Mouse (Mus musculus) MEL (cell line): ENCODE results near the gene Ldah. TPM values are rescaled to one million over a fixed set of nuclear protein-coding genes. Genes with fewer than 3 reads are reported as not detected.
A peak's percentile ranks its signal among the peaks of the same experiment; 100 is the strongest.

Source experiments
- DNase-seq: peaks from one replicate; pipeline ENCODE4 v3.0.0; 2011; ENCODE audit warnings: low read depth, low spot score
- H3K27ac ChIP-seq: 2 replicates; pipeline ENCODE4 v1.5.1; 2012; ENCODE audit warnings: low read depth, mild to moderate bottlenecking, control low read depth, low read length, moderate library complexity; ENCODE audit not compliant: control insufficient read depth
- H3K27me3 ChIP-seq, 2 experiments: fragments of 150-350 bp in 1 of 2; sonication (generic) in 1 of 2; 2 replicates each; pipeline ENCODE4 v1.6.1; 2012; ENCODE audit warnings: low read length in 2 of 2, mild to moderate bottlenecking in 2 of 2, improper control_type of control experiment in 1 of 2, moderate library complexity in 1 of 2; ENCODE audit not compliant: insufficient read depth in 2 of 2, control insufficient read depth in 1 of 2
- H3K36me3 ChIP-seq, 2 experiments: 2 replicates each; pipeline ENCODE4 v1.6.1; 2012 to 2014; ENCODE audit warnings: low read length in 2 of 2, improper control_type of control experiment in 1 of 2, inconsistent platforms in 1 of 2, mild to moderate bottlenecking in 1 of 2; ENCODE audit not compliant: insufficient read depth in 2 of 2, control insufficient read depth in 1 of 2
- H3K4me1 ChIP-seq, 2 experiments: fragments of 150-350 bp in 1 of 2; sonication (generic) in 1 of 2; 2 replicates each; pipeline ENCODE4 v1.6.1; 2012; ENCODE audit warnings: low read length in 2 of 2, improper control_type of control experiment in 1 of 2, mild to moderate bottlenecking in 1 of 2; ENCODE audit not compliant: insufficient read depth in 2 of 2, control insufficient read depth in 1 of 2
- H3K4me3 ChIP-seq, 2 experiments: fragments of 150-350 bp in 1 of 2; sonication (generic) in 1 of 2; 2 replicates each; pipeline ENCODE4 v1.5.1; 2012; ENCODE audit warnings: low read depth in 2 of 2, low read length in 2 of 2, mild to moderate bottlenecking in 2 of 2, moderate library complexity in 2 of 2, control low read depth in 1 of 2, improper control_type of control experiment in 1 of 2; ENCODE audit not compliant: control insufficient read depth in 1 of 2, insufficient read depth in 1 of 2
- H3K79me2 ChIP-seq: 2 replicates; pipeline ENCODE4 v1.6.1; 2012; ENCODE audit warnings: mild to moderate bottlenecking, low read length, moderate library complexity; ENCODE audit not compliant: control insufficient read depth, poor library complexity, insufficient read depth
- H3K9ac ChIP-seq: 2 replicates; pipeline ENCODE4 v1.6.1; 2012; ENCODE audit warnings: low read depth, mild to moderate bottlenecking, control low read depth, low read length, moderate library complexity; ENCODE audit not compliant: control insufficient read depth, poor library complexity, severe bottlenecking
- H3K9me3 ChIP-seq: fragments of 150-350 bp; sonication (generic); replicated peaks from 2 replicates; pipeline ENCODE4 v1.6.1; 2012; ENCODE audit warnings: mild to moderate bottlenecking, low read length, improper control_type of control experiment, moderate library complexity; ENCODE audit not compliant: insufficient read depth
- BHLHE40 ChIP-seq: IDR thresholded peaks from 2 replicates; pipeline ENCODE4 v1.6.1; 2012; ENCODE audit warnings: low read depth, mild to moderate bottlenecking, inconsistent platforms, low read length, improper control_type of control experiment, borderline replicate concordance
- CHD2 ChIP-seq: IDR thresholded peaks from 2 replicates; pipeline ENCODE4 v1.6.1; 2011; ENCODE audit warnings: low read length, improper control_type of control experiment
- CTCF ChIP-seq, 3 experiments: IDR thresholded peaks in 2 of 3; conservative IDR thresholded peaks in 1 of 3; 2 replicates each; pipeline ENCODE4 v1.5.1; 2011 to 2012; ENCODE audit warnings: low read length in 3 of 3, low read depth in 2 of 3, mild to moderate bottlenecking in 2 of 3, improper control_type of control experiment in 1 of 3, inconsistent platforms in 1 of 3, mixed read lengths in 1 of 3, moderate library complexity in 1 of 3; ENCODE audit not compliant: control insufficient read depth in 1 of 3, insufficient read depth in 1 of 3, poor library complexity in 1 of 3, severe bottlenecking in 1 of 3
- E2F4 ChIP-seq: IDR thresholded peaks from 2 replicates; pipeline ENCODE4 v1.6.1; 2011; ENCODE audit warnings: low read depth, low read length, improper control_type of control experiment, borderline replicate concordance
- EP300 ChIP-seq, 2 experiments: IDR thresholded peaks; 2 replicates each; pipeline ENCODE4 v1.6.1; 2011; ENCODE audit warnings: improper control_type of control experiment in 2 of 2, low read length in 2 of 2, low read depth in 1 of 2, mild to moderate bottlenecking in 1 of 2
- ETS1 ChIP-seq: IDR thresholded peaks from 2 replicates; pipeline ENCODE4 v1.6.1; 2012; ENCODE audit warnings: low read depth, mild to moderate bottlenecking, inconsistent platforms, low read length, improper control_type of control experiment, moderate library complexity
- GATA1 ChIP-seq: IDR thresholded peaks from 2 replicates; pipeline ENCODE4 v1.6.1; 2011; ENCODE audit warnings: low read depth, low read length, improper control_type of control experiment
- HCFC1 ChIP-seq: IDR thresholded peaks from 2 replicates; pipeline ENCODE4 v1.6.1; 2012; ENCODE audit warnings: low read depth, mild to moderate bottlenecking, inconsistent platforms, low read length, improper control_type of control experiment, moderate library complexity
- JUND ChIP-seq: IDR thresholded peaks from 2 replicates; pipeline ENCODE4 v1.6.1; 2011; ENCODE audit warnings: low read depth, mild to moderate bottlenecking, improper control_type of control experiment, low read length
- KAT2A ChIP-seq: conservative IDR thresholded peaks from 2 replicates; pipeline ENCODE4 v1.6.1; 2012; ENCODE audit warnings: low read depth, low read length, improper control_type of control experiment, inconsistent platforms
- MAX ChIP-seq: IDR thresholded peaks from 2 replicates; pipeline ENCODE4 v1.6.1; 2011; ENCODE audit warnings: low read length, improper control_type of control experiment
- MAZ ChIP-seq: IDR thresholded peaks from 2 replicates; pipeline ENCODE4 v1.6.1; 2012; ENCODE audit warnings: low read depth, mild to moderate bottlenecking, inconsistent platforms, low read length, improper control_type of control experiment
- MEF2A ChIP-seq: IDR thresholded peaks from 2 replicates; pipeline ENCODE4 v1.6.1; 2014; ENCODE audit warnings: low read depth, mild to moderate bottlenecking, inconsistent platforms, low read length, improper control_type of control experiment; ENCODE audit not compliant: poor library complexity, insufficient replicate concordance, severe bottlenecking; ENCODE audit errors: extremely low read depth
- MYB ChIP-seq: IDR thresholded peaks from 2 replicates; pipeline ENCODE4 v1.6.1; 2011; ENCODE audit warnings: mild to moderate bottlenecking, low read depth, low read length, improper control_type of control experiment
- NELFE ChIP-seq: IDR thresholded peaks from 2 replicates; pipeline ENCODE4 v1.6.1; 2011; ENCODE audit warnings: low read depth, low read length, improper control_type of control experiment
- POLR2AphosphoS5 ChIP-seq: IDR thresholded peaks from 2 replicates; pipeline ENCODE4 v1.6.1; 2012; ENCODE audit warnings: low read depth, borderline replicate concordance, mild to moderate bottlenecking, inconsistent platforms, low read length, moderate library complexity, mixed read lengths
- RAD21 ChIP-seq: IDR thresholded peaks from 2 replicates; pipeline ENCODE4 v1.6.1; 2011; ENCODE audit warnings: mild to moderate bottlenecking, low read depth, low read length, improper control_type of control experiment
- TAL1 ChIP-seq: IDR thresholded peaks from 2 replicates; pipeline ENCODE4 v1.6.1; 2012; ENCODE audit warnings: mild to moderate bottlenecking, inconsistent platforms, low read length, moderate library complexity, mixed read lengths
- TBP ChIP-seq: IDR thresholded peaks from 2 replicates; pipeline ENCODE4 v1.8.0; 2011; ENCODE audit warnings: low read depth, low read length, improper control_type of control experiment
- TCF12 ChIP-seq: IDR thresholded peaks from 2 replicates; pipeline ENCODE4 v1.6.1; 2014; ENCODE audit warnings: low read depth, mild to moderate bottlenecking, inconsistent platforms, low read length, improper control_type of control experiment, moderate library complexity
- UBTF ChIP-seq: IDR thresholded peaks from 2 replicates; pipeline ENCODE4 v1.6.1; 2012; ENCODE audit warnings: low read depth, mild to moderate bottlenecking, inconsistent platforms, low read length, improper control_type of control experiment, moderate library complexity, borderline replicate concordance; ENCODE audit not compliant: insufficient read depth
- ZKSCAN1 ChIP-seq: IDR thresholded peaks from 2 replicates; pipeline ENCODE4 v1.6.1; 2012; ENCODE audit warnings: low read depth, mild to moderate bottlenecking, inconsistent platforms, low read length, improper control_type of control experiment, moderate library complexity
- ZMIZ1 ChIP-seq: IDR thresholded peaks from 2 replicates; pipeline ENCODE4 v1.6.1; 2012; ENCODE audit warnings: low read depth, mild to moderate bottlenecking, inconsistent platforms, low read length, improper control_type of control experiment, moderate library complexity
- polyA plus RNA-seq, 2 experiments: library from polyadenylated mRNA; stranded (reverse) in 1 of 2; unstranded in 1 of 2; fragments of >175 nt in 1 of 2; fragments of >200 nt in 1 of 2; gene quantifications; 2 replicates each; pipeline versions ENCODE4 v1.2.1 to v1.2.4; 2012; ENCODE audit warnings: low replicate concordance in 2 of 2, low read depth in 1 of 2; ENCODE audit not compliant: insufficient read length in 2 of 2, insufficient read depth in 1 of 2, missing spikeins in 1 of 2
- total RNA-seq: library from RNA; depleted of rRNA; stranded (reverse); fragments of 300-350 nt; gene quantifications from 2 replicates; pipeline ENCODE4 v1.2.3, GENCODE M21; 2012

The Ldah gene
- total and polyA plus RNA-seq, 3 experiments = 28.6 to 132 (median 44.2) TPM

GRCm38 (mm10) chr12:8205721-8206120, 2.2 kb upstream of the Ldah start:
- DNase-seq = no peak
- no peaks in the 10 kb centered on the region for H3K27me3 ChIP-seq
- H3K27ac ChIP-seq = no peak overlapping the region
- TF ChIP-seq E2F4 (no peak), CTCF (IDR thresholded peaks at IDR 0.05 in 2 of 3, conservative IDR thresholded peaks at IDR 0.05 in 1 of 3; ENCODE audit: control insufficient read depth in 1 of 3, insufficient read depth in 1 of 3, low read depth in 2 of 3, low read length in 3 of 3, poor library complexity in 1 of 3, severe bottlenecking in 1 of 3) (no peak), MAZ (no peak), HCFC1 (no peak), EP300 (IDR thresholded peaks at IDR 0.05; ENCODE audit: low read depth in 1 of 2, low read length in 2 of 2) (no peak), KAT2A (no peak), TCF12 (no peak), MYB (no peak), JUND (no peak)
- no peak overlapping the region for H3K9ac ChIP-seq
- peaks cover 0 to 2% of the 10 kb centered on the region in 2 experiments; a peak in 3 of 4 replicates for H3K4me1 ChIP-seq
- H3K9me3 ChIP-seq = no peaks in the 10 kb centered on the region
- peaks cover 8% of the 10 kb centered on the region for H3K79me2 ChIP-seq
- H3K4me3 ChIP-seq = no peak overlapping the region
- H3K36me3 ChIP-seq = peaks cover 0 to 9% of the 10 kb centered on the region in 2 experiments; a peak in 2 of 4 replicates

GRCm38 (mm10) chr12:8207578-8207977, 329 bp upstream of the Ldah start:
- H3K27ac ChIP-seq = 0 out of 2 replicates have a peak overlapping the region, but pooled peaks have one; percentile 10
- H3K4me3 ChIP-seq = peak overlapping the region; percentile 85 to 92
- TF ChIP-seq RAD21 (no peak), GATA1 (no peak), POLR2AphosphoS5 (no peak), TAL1 (no peak), MEF2A (no peak), UBTF (no peak), ZMIZ1 (no peak), ETS1 (no peak), CTCF (IDR thresholded peaks at IDR 0.05 in 2 of 3, conservative IDR thresholded peaks at IDR 0.05 in 1 of 3; ENCODE audit: control insufficient read depth in 1 of 3, insufficient read depth in 1 of 3, low read depth in 2 of 3, low read length in 3 of 3, poor library complexity in 1 of 3, severe bottlenecking in 1 of 3) (no peak), ZKSCAN1 (no peak), BHLHE40 (no peak), TBP (no peak), MAZ (no peak), EP300 (IDR thresholded peaks at IDR 0.05; ENCODE audit: low read depth in 1 of 2, low read length in 2 of 2) (no peak), JUND (no peak), NELFE (no peak), CHD2 (no peak), MAX (no peak), TCF12 (no peak)
- peaks cover 2 to 9% of the 10 kb centered on the region in 2 experiments; a peak in 3 of 4 replicates for H3K36me3 ChIP-seq
- H3K9ac ChIP-seq = peak overlapping the region; percentile 51
- H3K9me3 ChIP-seq = no peaks in the 10 kb centered on the region
- no peaks in the 10 kb centered on the region for H3K27me3 ChIP-seq
- peaks cover 8% of the 10 kb centered on the region for H3K79me2 ChIP-seq
- no peak for DNase-seq
- H3K4me1 ChIP-seq = peaks cover 0 to 2% of the 10 kb centered on the region in 2 experiments; a peak in 3 of 4 replicates
